Mouse (Mus musculus): ENCODE data around the gene Dctpp1. TPM values are rescaled to one million over a fixed set of nuclear protein-coding genes. Genes with fewer than 3 reads are reported as not detected.
"Not testable (repeated sequence)": the region's sequence is repeated elsewhere in the genome, so short reads cannot be mapped to it uniquely, and the experiment has no call there.

Dctpp1 gene
- polyA plus RNA-seq, 1 experiment from 2014 or later: 147 TPM

DNA sequence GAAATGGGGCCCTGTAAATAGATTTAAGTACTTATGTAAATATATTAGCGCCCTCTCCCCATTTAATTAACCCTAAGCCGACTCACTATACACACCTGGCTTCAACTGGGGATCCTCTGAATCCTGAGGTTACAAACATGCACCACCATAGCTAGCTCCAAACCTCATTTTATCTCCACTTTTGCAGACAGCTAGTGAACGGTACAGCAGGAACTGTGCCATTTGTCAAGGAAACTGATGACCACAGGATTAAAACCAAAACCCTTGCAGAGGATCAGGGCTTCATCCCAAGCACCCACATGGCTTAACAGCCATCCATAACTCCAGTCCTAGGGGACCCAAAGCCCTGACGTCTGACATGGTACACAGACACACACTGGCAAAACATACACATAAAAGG lies 5.5 kb downstream of the Dctpp1 start:
- H3K27me3 ChIP-seq (ENCODE audit: control insufficient read depth, insufficient read depth, low read depth, low read length): no peaks in the 10 kb centered on the region

DNA sequence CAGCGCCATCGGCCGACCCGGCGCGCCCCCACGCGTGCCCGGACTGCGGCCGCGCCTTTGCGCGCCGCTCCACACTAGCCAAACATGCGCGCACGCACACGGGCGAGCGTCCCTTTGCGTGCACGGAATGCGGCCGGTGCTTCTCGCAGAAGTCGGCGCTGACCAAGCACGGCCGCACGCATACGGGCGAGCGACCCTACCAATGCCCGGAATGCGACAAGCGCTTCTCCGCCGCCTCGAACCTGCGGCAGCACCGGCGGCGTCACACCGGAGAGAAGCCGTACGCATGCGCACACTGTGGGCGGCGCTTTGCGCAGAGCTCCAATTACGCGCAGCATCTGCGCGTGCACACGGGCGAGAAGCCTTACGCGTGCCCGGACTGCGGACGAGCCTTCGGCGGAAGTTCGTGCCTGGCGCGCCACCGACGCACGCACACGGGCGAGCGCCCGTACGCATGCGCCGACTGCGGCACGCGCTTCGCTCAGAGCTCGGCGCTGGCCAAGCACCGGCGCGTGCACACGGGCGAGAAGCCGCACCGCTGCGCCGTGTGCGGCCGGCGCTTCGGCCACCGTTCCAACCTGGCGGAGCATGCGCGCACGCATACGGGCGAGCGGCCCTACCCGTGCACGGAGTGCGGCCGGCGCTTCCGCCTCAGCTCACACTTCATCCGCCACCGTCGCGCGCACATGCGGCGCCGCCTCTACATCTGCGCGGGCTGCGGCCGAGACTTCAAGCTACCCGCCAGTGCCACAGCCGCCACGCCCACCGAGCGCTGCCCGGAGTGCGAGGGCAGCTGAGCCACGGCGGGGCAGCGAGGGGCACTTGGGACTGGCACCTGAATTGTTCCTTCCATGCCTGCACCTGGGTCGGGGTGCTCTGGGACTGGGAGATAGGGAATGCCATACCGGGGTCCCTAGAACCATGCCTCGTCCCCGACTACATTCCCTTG lies 6.4 kb downstream of the Dctpp1 start:
- H3K4me2 ChIP-seq (ENCODE audit: low read depth, low read length): peak overlapping the region; percentile 91
- peak; percentile 94 for ATAC-seq (ENCODE audit: low read depth)
- peak overlapping the region; percentile 72 for H3K4me3 ChIP-seq (ENCODE audit: low read length)
- no peaks in the 10 kb centered on the region for H3K27me3 ChIP-seq (ENCODE audit: control insufficient read depth, insufficient read depth, low read depth, low read length)
- WGBS: under 1% methylated on average over 136 of the region's 136 CpGs
- H3K36me3 ChIP-seq (ENCODE audit: control insufficient read depth, insufficient read depth, low read length): no peaks in the 10 kb centered on the region
- H3K4me1 ChIP-seq (replicated peaks; ENCODE audit: control insufficient read depth, insufficient read depth, low read length): peaks cover 10% of the 10 kb centered on the region
- peak overlapping the region; percentile 81 for H3K9ac ChIP-seq (ENCODE audit: low read length)
- H3K9me3 ChIP-seq (ENCODE audit: control insufficient read depth, low read length): no peaks in the 10 kb centered on the region
- peak overlapping the region; percentile 84 for H3K27ac ChIP-seq (ENCODE audit: low read length)

More for the DNA sequence above, 5.5 kb downstream of the Dctpp1 start:
- WGBS: 14% methylated on average over 4 of the region's 4 CpGs
- Histone ChIP-seq H3K4me3 (ENCODE audit: low read length) (peak overlapping the region; percentile 72), H3K27ac (ENCODE audit: low read length) (peak overlapping the region; percentile 81; the same call in 1 of the 2 replicates), H3K9ac (ENCODE audit: low read length) (peak overlapping the region; percentile 78), H3K4me1 (replicated peaks; ENCODE audit: control insufficient read depth, insufficient read depth, low read length) (peaks cover 16% of the 10 kb centered on the region), H3K36me3 (ENCODE audit: control insufficient read depth, insufficient read depth, low read length) (no peaks in the 10 kb centered on the region), H3K9me3 (ENCODE audit: control insufficient read depth, low read length) (no peaks in the 10 kb centered on the region), H3K4me2 (ENCODE audit: low read depth, low read length) (peak overlapping the region; percentile 91)
- ATAC-seq (ENCODE audit: low read depth): no peak

DNA sequence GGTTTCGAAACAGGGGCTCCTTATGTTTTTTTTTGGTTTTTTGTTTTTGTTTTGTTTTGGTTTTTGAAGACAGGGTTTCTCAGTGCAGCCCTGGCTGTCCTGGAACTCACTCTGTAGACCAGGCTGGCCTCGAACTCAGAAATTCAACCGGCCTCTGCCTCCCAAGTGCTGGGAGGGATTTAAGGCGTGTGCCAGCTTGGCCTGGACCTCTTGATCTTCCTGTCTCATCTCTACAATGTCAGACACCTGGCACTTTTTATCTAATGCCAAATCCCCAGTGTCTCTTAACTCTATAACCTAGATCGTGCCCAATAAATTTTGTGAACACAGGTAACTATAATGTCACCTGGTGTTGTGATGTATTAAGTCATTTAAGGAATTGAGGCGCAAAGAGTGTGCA lies 7.2 kb downstream of the Dctpp1 start:
- H3K36me3 ChIP-seq (ENCODE audit: control insufficient read depth, insufficient read depth, low read length): 0 out of 2 replicates have a peak, but pooled peaks cover 3% of the 10 kb centered on the region
- WGBS: 67% methylated on average over 6 of the region's 6 CpGs
- no peaks in the 10 kb centered on the region for H3K9me3 ChIP-seq (ENCODE audit: control insufficient read depth, low read length)
- no peaks in the 10 kb centered on the region for H3K27me3 ChIP-seq (ENCODE audit: control insufficient read depth, insufficient read depth, low read depth, low read length)
- H3K4me3 ChIP-seq (ENCODE audit: low read length): peak overlapping the region; percentile 72
- no peak for ATAC-seq (ENCODE audit: low read depth)
- peak overlapping the region; percentile 81 for H3K9ac ChIP-seq (ENCODE audit: low read length)
- peak overlapping the region; percentile 91 for H3K4me2 ChIP-seq (ENCODE audit: low read depth, low read length)
- H3K27ac ChIP-seq (ENCODE audit: low read length): peak overlapping the region; percentile 84
- H3K4me1 ChIP-seq (replicated peaks; ENCODE audit: control insufficient read depth, insufficient read depth, low read length): peaks cover 10% of the 10 kb centered on the region

DNA sequence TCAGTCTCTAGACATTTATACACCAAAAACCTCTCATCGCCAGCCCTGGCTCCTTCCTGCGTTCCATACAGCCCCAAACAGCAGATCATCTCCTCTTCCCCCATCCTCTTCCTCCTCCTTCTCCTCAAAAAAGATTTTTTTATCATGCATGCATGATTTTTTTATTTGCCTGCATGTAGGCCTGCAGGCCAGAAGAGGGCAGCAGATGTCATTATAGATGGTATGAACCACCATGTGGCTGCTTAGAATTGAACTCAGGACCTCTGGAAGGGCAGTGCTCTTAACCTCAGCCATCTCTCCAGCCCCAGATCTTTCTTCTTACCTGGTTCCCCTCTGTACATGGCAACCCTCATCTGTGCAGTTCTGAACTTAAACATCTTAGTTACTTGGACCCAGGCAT lies 8.1 kb downstream of the Dctpp1 start:
- 72% methylated on average over 2 of the region's 2 CpGs for WGBS
- H3K36me3 ChIP-seq (ENCODE audit: control insufficient read depth, insufficient read depth, low read length): 0 out of 2 replicates have a peak, but pooled peaks cover 3% of the 10 kb centered on the region
- peaks cover 10% of the 10 kb centered on the region for H3K4me1 ChIP-seq (replicated peaks; ENCODE audit: control insufficient read depth, insufficient read depth, low read length)

DNA sequence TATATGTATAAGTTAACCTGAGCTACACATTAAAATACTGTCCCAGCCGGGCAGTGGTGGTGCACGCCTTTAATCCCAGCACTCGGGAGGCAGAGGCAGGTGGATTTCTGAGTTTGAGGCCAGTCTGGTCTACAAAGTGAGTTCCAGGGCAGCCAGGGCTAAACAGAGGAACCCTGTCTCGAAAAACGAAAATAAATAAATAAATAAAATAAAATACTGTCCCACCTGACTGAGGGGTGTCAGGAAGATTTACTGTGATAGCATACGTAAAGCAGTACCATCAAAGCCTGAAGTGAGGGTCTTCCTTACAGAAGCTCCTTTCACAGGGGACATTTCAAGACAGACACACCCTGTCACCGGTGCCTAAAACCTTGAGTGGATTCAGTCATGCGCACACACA lies 10.0 kb downstream of the Dctpp1 start:
- not testable (repeated sequence) for H3K27ac ChIP-seq (ENCODE audit: low read length); H3K36me3 ChIP-seq (ENCODE audit: control insufficient read depth, insufficient read depth, low read length); H3K9me3 ChIP-seq (ENCODE audit: control insufficient read depth, low read length); H3K27me3 ChIP-seq (ENCODE audit: control insufficient read depth, insufficient read depth, low read depth, low read length); H3K9ac ChIP-seq (ENCODE audit: low read length); H3K4me2 ChIP-seq (ENCODE audit: low read depth, low read length); H3K4me3 ChIP-seq (ENCODE audit: low read length); ATAC-seq (ENCODE audit: low read depth)
- WGBS: 84% methylated on average over 8 of the region's 8 CpGs
- H3K4me1 ChIP-seq (replicated peaks; ENCODE audit: control insufficient read depth, insufficient read depth, low read length): peaks cover 19% of the 10 kb centered on the region

More for the DNA sequence above, 8.1 kb downstream of the Dctpp1 start:
- Histone ChIP-seq H3K27me3 (ENCODE audit: control insufficient read depth, insufficient read depth, low read depth, low read length) (no peaks in the 10 kb centered on the region), H3K9ac (ENCODE audit: low read length) (no peak overlapping the region), H3K4me3 (ENCODE audit: low read length) (no peak overlapping the region), H3K4me2 (ENCODE audit: low read depth, low read length) (no peak overlapping the region), H3K9me3 (ENCODE audit: control insufficient read depth, low read length) (no peaks in the 10 kb centered on the region), H3K27ac (ENCODE audit: low read length) (no peak overlapping the region)
- ATAC-seq (ENCODE audit: low read depth): no peak

DNA sequence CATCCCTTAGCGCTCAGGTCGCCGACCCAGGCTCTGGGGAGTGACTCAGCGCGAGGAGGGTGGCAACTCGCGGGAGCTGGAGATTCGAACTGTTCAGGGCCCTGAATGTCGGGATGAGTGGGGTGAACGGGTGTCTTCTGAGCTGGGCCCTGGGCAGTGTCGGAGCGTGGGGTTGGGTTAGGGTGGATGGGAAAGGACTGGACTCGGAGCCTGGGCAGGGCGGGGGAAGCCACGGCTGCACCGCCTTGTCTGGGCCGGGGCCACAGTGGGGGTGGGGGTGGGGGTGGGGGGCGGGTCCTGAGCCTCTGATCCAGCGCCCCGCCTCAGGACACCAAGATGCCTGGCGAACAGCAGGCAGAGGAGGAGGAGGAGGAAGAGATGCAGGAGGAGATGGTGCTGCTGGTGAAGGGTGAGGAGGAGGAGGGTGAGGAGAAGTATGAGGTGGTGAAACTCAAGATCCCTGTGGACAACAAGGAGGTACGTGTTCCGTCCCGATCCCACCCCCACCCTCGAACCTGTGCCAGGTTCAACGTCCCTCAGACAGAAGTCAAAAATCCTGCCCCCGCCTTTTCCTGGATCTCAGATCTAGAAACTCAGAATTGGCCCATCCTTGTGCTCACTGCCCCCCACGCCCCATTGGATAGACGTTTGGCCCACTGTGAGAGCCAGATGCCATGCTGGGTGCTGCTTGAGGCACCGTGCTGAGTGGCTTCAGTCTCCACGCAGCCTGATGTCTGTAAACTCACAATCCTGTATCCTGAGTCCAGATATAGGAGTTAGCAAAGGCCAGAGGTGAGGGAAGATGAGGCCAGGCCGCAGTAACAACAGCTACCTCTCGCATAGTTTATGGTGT lies 15.6 kb downstream of the Dctpp1 start:
- H3K4me1 ChIP-seq (replicated peaks; ENCODE audit: control insufficient read depth, insufficient read depth, low read length): peaks cover 19% of the 10 kb centered on the region
- peak overlapping the region; percentile 94 for H3K4me3 ChIP-seq (ENCODE audit: low read length)
- H3K36me3 ChIP-seq (ENCODE audit: control insufficient read depth, insufficient read depth, low read length): peaks cover 5% of the 10 kb centered on the region; the same call in 1 of the 2 replicates
- H3K27ac ChIP-seq (ENCODE audit: low read length): peak overlapping the region; percentile 95
- peak; percentile 82 for ATAC-seq (ENCODE audit: low read depth)
- WGBS: 7% methylated on average over 33 of the region's 33 CpGs
- H3K9me3 ChIP-seq (ENCODE audit: control insufficient read depth, low read length): 0 out of 2 replicates have a peak, but pooled peaks cover 2% of the 10 kb centered on the region
- peak overlapping the region; percentile 84 for H3K4me2 ChIP-seq (ENCODE audit: low read depth, low read length)
- H3K27me3 ChIP-seq (ENCODE audit: control insufficient read depth, insufficient read depth, low read depth, low read length): no peaks in the 10 kb centered on the region
- H3K9ac ChIP-seq (ENCODE audit: low read length): peak overlapping the region; percentile 97

DNA sequence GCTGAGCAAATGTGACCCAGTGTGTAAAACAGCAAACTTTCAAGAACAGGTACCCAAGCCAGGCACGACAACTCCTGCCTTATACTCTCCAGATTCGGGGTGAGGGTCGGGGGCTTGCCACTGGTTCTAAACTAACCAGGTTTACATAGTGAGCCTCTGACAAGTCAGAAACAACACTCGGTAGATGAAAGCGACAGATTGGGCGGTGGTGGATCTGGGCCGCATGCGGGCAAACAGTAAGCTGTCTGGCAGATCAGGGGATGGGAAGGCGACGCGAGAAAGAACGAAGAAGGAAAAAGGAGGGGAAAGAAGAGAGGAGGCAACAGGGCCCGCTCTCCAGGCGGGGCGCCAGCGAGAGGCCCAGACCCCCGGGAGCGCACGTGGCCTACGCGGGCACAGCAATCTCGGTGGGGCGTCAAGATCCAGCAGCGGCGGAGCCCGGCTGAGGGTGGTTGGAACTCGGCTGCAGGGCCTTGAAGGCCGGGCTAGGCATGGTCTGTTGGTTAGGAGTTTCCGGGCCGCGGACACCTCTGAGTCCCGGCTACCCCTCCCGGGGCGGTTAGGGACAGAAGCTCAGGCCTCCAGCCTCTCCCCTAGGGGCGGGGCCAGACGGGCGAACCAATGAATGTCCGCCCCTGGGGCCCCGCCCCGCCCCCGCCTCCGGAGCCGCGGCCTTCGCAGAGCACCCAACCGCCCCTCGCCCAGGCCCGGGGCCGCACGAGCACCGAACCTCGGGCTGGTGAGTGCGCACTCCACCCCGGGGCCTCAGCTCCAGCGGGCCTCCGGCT lies 16.4 kb downstream of the Dctpp1 start, which contains the start of gene Zfp771:
Zfp771 (plus strand) TSS at position 405 of the 788 bp plus-strand sequence.
- no peaks in the 10 kb centered on the region for H3K27me3 ChIP-seq (ENCODE audit: control insufficient read depth, insufficient read depth, low read depth, low read length)
- peak within 1 kb of the TSS; percentile 97 for H3K9ac ChIP-seq (ENCODE audit: low read length)
- peaks cover 5% of the 10 kb centered on the region; the same call in 1 of the 2 replicates for H3K36me3 ChIP-seq (ENCODE audit: control insufficient read depth, insufficient read depth, low read length)
- 0 out of 2 replicates have a peak, but pooled peaks cover 2% of the 10 kb centered on the region for H3K9me3 ChIP-seq (ENCODE audit: control insufficient read depth, low read length)
- H3K4me3 ChIP-seq (ENCODE audit: low read length): peak within 1 kb of the TSS; percentile 94
- peak within 1 kb of the TSS; percentile 95 for H3K27ac ChIP-seq (ENCODE audit: low read length)
- peak; percentile 98 for ATAC-seq (ENCODE audit: low read depth)
- peaks cover 19% of the 10 kb centered on the region for H3K4me1 ChIP-seq (replicated peaks; ENCODE audit: control insufficient read depth, insufficient read depth, low read length)
- H3K4me2 ChIP-seq (ENCODE audit: low read depth, low read length): peak within 1 kb of the TSS; percentile 84
- under 1% methylated on average over 47 of the region's 56 CpGs for WGBS

DNA sequence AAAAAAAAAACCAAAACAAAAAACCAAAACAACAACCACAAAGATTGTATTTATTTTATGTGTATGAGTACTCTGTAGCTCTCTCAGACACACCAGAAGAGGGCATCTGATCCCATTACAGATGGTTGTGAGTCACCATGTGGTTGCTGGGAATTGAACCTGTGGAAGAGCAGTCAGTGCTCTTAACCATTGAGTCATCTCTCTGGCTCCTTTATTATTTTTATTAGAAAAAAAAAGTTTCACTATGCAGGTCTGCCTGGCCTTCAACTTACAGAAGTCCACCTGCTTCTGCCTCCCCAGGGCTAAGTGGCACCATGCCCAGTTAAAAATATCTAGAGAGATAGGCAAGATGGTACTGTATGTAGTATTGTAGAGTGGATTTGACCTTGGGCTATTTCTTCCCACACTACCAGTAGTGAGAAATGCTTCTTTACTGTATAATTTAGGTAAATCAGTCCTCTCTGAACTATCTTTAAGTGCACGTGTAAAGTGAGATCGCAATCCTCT lies 17.1 kb downstream of the Dctpp1 start:
- H3K4me3 ChIP-seq (ENCODE audit: low read length): peak overlapping the region; percentile 94
- ATAC-seq (ENCODE audit: low read depth): no peak

More for the DNA sequence above, 17.1 kb downstream of the Dctpp1 start:
- Histone ChIP-seq H3K4me2 (ENCODE audit: low read depth, low read length) (peak overlapping the region; percentile 84), H3K27ac (ENCODE audit: low read length) (peak overlapping the region; percentile 94), H3K36me3 (ENCODE audit: control insufficient read depth, insufficient read depth, low read length) (peaks cover 3% of the 10 kb centered on the region), H3K9ac (ENCODE audit: low read length) (peak overlapping the region; percentile 97), H3K9me3 (ENCODE audit: control insufficient read depth, low read length) (0 out of 2 replicates have a peak, but pooled peaks cover 2% of the 10 kb centered on the region), H3K27me3 (ENCODE audit: control insufficient read depth, insufficient read depth, low read depth, low read length) (no peaks in the 10 kb centered on the region), H3K4me1 (replicated peaks; ENCODE audit: control insufficient read depth, insufficient read depth, low read length) (peaks cover 19% of the 10 kb centered on the region)
- 35% methylated on average over 2 of the region's 2 CpGs for WGBS
